Mouse (Mus musculus): ENCODE measurements around the gene Adgrl3.
A peak's percentile ranks its signal among the peaks of the same experiment; 100 is the strongest.

Adgrl3 gene

GRCm38 (mm10) chr5:81584945-81585344 is 565.0 kb downstream of the Adgrl3 start:
- DNase-seq, result no peak

GRCm38 (mm10) chr5:81590005-81590694 is 570.2 kb downstream of the Adgrl3 start:
- no peak for DNase-seq

- DNase-seq, result no peak
Observed at GRCm38 (mm10) chr5:81591481-81591880, 571.5 kb downstream of the Adgrl3 start.

GRCm38 (mm10) chr5:81593396-81593995 is 573.6 kb downstream of the Adgrl3 start:
- DNase-seq, result no peak

- DNase-seq, result no peak
Observed at GRCm38 (mm10) chr5:81598041-81598440, 578.1 kb downstream of the Adgrl3 start.

GRCm38 (mm10) chr5:81602889-81603288 is 583.0 kb downstream of the Adgrl3 start:
- DNase-seq, result no peak

GRCm38 (mm10) chr5:81605646-81606045 is 585.7 kb downstream of the Adgrl3 start:
- no peak for DNase-seq

GRCm38 (mm10) chr5:81610223-81610622 is 590.3 kb downstream of the Adgrl3 start:
- DNase-seq, result peak; percentile 15 to 30

GRCm38 (mm10) chr5:81614674-81615073 is 594.7 kb downstream of the Adgrl3 start:
- DNase-seq, result no peak

- no peak for DNase-seq
Observed at GRCm38 (mm10) chr5:81621106-81621505, 601.2 kb downstream of the Adgrl3 start.

- no peak for DNase-seq
Observed at GRCm38 (mm10) chr5:81621715-81622114, 601.8 kb downstream of the Adgrl3 start.

- DNase-seq, result no peak
Observed at GRCm38 (mm10) chr5:81623846-81624245, 603.9 kb downstream of the Adgrl3 start.

- DNase-seq, result no peak
Observed at GRCm38 (mm10) chr5:81636169-81636568, 616.2 kb downstream of the Adgrl3 start.

GRCm38 (mm10) chr5:81638422-81638821 is 618.5 kb downstream of the Adgrl3 start:
- no peak for DNase-seq

GRCm38 (mm10) chr5:81640118-81640517 is 620.2 kb downstream of the Adgrl3 start:
- no peak for DNase-seq

GRCm38 (mm10) chr5:81645557-81645956 is 625.6 kb downstream of the Adgrl3 start:
- no peak for DNase-seq

GRCm38 (mm10) chr5:81653941-81654340 is 634.0 kb downstream of the Adgrl3 start:
- DNase-seq, result no peak

- DNase-seq, result no peak
Observed at GRCm38 (mm10) chr5:81661611-81662390, 641.9 kb downstream of the Adgrl3 start.

GRCm38 (mm10) chr5:81671025-81671424 is 651.1 kb downstream of the Adgrl3 start:
- DNase-seq, result no peak

GRCm38 (mm10) chr5:81674275-81674974 is 654.5 kb downstream of the Adgrl3 start:
- DNase-seq, result no peak

- no peak for DNase-seq
Observed at GRCm38 (mm10) chr5:81674975-81675371, 655.0 kb downstream of the Adgrl3 start.

- DNase-seq, result no peak
Observed at GRCm38 (mm10) chr5:81676896-81677295, 657.0 kb downstream of the Adgrl3 start.

GRCm38 (mm10) chr5:81686206-81686605 is 666.3 kb downstream of the Adgrl3 start:
- no peak for DNase-seq

All from cerebellum, adult 18-20 months (tissue).